Mouse (Mus musculus): ENCODE data around the gene Cyp2c68.
"Not testable (repeated sequence)": the region's sequence is repeated elsewhere in the genome, so short reads cannot be mapped to it uniquely, and the experiment has no call there.

The Cyp2c68 gene

DNA sequence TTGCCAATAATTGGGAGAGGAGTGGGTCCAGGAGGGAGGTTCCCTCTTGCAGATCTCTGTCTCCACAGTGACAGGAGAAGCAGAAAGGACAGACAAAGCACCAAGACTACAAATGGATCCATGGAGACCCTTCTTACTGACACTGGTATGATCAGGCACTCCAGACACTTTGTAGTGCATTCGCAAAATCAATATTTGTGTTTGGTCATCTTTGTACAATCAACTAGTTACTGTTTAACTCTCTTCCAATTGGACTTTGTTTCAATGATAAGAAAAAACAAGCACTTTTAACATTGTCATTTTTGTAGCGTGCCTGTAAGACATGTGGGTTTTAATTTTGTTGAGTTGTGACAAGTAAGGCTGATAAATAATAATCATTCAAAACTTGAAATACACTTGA, at the start of gene Cyp2c68:
Cyp2c68 (minus strand) TSS at position 135 of the 400 bp plus-strand sequence.
- DNase-seq (ENCODE audit: low read depth), result no peak

DNA sequence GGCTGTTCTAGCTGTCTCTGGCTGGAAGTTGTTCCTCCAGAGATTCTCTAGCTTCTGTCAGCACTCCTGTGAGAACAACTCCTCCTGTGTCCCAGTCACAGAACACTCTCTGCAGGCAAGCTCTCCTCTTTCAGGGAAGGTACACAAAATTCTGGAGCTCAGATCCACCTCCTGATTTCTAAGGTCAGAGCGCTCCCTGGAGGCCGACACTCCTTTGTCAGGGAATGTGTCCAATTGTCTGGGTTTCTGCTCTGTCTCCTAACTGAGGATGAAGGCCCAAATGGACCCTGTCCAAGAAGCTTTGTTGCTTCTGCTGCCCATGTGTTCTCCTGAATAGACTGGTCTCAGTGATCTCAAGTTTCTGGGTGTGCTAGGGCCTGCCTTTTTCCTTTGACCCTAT, 44.6 kb upstream of the Cyp2c68 start:
- DNase-seq (ENCODE audit: low read depth), result not testable (repeated sequence)

DNA sequence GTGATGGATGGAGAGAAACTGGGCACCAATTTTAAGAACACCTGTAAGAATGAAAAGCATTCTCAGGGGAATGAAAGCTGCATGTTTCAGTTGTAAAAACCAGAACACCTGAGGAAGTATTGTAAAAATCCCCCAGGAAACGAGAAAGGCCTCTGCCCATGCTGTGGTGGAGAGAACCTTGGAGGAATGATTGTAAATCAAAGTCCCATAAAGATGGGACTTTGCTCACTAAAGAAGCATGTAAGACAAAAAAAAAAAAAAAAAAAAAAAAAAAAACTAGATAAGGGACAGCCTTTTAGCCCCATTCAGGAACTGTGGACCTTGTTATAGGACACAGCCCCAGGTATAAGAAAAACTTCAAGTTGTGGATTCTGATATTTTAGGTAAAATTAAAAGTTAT, 4.5 kb upstream of the Cyp2c68 start:
- DNase-seq (ENCODE audit: low read depth), result no peak

DNA sequence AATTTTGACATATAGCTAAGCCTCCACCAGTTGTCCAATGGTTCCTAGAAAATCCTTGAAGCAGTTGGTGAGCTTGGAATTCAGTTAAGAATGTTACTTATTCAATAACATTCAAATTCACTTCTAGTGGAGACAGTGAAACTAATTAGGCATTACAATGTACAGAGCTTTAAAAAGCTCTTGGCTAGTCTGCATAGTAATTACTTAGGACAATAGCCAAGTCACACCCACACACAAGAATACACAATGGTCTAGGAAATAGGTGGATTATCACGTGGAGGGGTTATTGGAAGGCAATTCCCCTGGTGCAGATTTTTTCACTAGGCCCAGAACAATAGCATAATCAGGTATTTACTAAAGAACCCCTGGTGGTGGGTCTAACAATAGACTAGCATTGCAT, 3.5 kb upstream of the Cyp2c68 start:
- DNase-seq (ENCODE audit: low read depth), result not testable (repeated sequence)

DNA sequence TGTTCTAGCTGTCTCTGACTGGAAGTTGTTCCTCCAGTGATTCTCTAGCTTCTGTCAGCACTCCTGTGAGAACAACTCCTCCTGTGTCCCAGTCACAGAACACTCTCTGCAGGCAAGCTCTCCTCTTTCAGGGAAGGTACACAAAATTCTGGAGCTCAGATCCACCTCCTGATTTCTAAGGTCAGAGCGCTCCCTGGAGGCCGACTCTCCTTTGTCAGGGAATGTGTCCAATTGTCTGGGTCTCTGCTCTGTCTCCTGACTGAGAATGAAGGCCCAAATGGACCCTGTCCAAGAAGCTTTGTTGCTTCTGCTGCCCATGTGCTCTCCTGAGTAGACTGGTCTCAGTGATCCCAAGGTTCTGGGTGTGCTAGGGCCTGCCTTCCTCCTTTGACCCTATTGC, 29.7 kb downstream of the Cyp2c68 start:
- not testable (repeated sequence) for DNase-seq (ENCODE audit: low read depth)

DNA sequence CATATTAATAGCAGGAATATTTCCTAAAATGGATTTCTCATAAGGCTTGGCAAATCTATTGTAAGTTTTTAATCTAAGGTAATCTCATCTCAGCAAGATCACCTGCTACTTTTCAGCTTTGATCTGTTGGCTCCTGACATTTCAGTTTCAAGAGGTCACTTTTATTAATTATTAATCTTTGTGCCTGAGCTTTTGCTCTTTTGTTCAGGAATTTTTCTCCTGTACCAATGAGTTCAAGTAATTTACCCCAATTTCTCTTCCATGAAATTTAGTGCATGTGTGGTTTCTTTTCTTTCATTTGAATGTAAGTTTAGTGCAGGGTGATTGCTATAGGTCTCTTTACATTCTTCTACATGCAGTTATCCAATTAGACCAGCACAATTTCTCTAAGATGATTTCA, 75.2 kb downstream of the Cyp2c68 start:
- not testable (repeated sequence) for DNase-seq (ENCODE audit: low read depth)

DNA sequence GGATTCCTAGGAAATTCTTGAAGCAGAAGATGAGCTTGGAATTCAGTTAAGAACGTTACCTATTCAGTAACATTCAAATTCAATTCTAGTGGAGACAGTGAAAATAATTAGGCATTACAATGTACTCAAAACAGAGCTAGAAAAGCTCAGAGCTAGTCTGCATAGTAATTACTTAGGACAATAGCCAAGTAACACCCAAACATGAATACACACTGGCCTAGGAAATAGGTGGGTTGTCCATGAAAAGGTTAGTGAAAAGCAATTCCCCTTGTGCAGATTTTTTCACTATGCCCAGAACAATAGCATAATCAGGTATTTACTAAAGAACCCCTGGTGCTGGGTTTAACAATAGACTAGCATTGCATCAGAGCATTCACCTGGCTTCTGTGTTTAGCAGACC, 88.5 kb downstream of the Cyp2c68 start:
- DNase-seq (ENCODE audit: low read depth), result no peak

DNA sequence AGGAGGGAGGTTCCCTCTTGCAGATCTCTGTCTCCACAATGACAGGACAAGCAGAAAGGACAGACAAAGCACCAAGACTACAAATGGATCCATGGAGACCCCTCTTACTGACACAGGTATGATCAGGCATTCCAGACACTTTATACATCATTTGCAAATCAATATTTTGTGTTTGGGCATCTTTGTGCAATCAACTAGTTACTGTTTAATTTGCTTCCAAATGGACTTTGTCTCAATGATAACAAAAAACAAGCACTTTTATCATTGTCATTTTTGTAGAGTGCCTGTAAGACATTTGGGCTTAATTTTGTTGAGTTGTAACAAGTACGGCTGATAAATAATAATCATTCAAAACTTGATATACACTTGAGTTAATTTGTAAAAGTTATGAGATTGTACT, 91.9 kb downstream of the Cyp2c68 start, which contains the start of gene Cyp2c67:
Cyp2c67 (minus strand) TSS at position 114 of the 400 bp plus-strand sequence.
- DNase-seq (ENCODE audit: low read depth), result no peak

DNA sequence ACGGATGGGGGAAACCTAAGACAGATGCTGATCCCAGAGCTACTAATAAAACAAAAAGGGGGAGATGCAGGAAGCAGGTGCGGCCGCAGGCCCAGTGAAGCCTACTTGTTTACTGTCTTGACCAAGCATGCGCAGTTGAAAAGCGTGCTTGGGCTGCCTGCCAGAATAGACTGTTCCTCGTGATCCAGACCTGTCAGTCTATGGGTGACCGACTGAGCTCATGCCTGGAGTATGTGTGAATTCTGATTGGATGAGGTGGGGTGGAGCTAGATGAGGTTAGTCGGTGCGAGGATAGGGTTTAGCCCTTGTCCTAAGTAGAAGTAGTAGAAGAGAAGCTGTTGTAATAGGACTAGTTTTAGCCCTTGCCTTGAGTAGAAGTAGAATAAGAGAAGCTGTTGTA, 93.3 kb downstream of the Cyp2c68 start:
- DNase-seq (ENCODE audit: low read depth), result no peak

DNA sequence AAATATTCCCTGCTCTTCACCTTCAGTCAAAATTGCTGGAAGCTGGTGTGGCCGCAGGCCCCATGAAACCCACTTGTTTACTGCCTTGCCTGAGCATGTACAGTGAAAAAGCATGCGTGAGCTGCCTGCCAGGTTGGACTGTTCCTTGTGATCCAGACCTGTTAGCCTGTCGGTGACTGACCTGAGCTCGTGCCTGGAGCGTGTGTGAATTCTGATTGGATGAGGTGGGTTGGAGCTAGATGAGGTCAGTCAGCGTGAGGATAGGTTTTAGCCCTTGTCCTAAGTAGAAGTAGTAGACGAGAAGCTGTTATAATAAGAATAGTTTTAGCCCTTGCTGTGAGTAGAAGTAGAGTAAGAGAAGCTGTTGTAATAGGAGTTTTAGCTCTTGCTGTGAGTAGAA, 96.3 kb downstream of the Cyp2c68 start:
- not testable (repeated sequence) for DNase-seq (ENCODE audit: low read depth)
